10 mouse cellular contexts compared by ENCODE assay signal in genomic region chr2:3683751-3684229, GRCm38 (mm10).
A peak's percentile ranks its signal among the peaks of the same experiment; 100 is the strongest.
DNase-seq lines count a peak whose midpoint lies in the region; ATAC-seq and TF ChIP-seq lines count a peak whose summit lies in the region.
"Had no signal": no experiment of that assay in that cellular context is flagged by ENCODE, and none has a peak within 500 bp of the region (broad histone marks: within the 10 kb centered on the region; RNA-seq: fewer than 3 reads in every experiment).

No protein-coding gene starts in this region.

- no peak for TF ChIP-seq POLR2A in cerebellum, adult 2 months (IDR thresholded peaks at IDR 0.05; ENCODE audit: borderline replicate concordance, insufficient read depth, low read length)

- H3K4me2 ChIP-seq in limb, embryonic 11.5 days (ENCODE audit: low read depth, severe bottlenecking), result no peak overlapping the region
- H3K4me2 ChIP-seq in embryonic facial prominence, embryonic 15.5 days (replicated peaks), result no peak overlapping the region; the same call in 1 of the 2 replicates
- H3K4me2 ChIP-seq in neural tube, embryonic 14.5 days (ENCODE audit: low read depth, low read length), result no peak overlapping the region

- ATAC-seq in limb, embryonic 11.5 days (ENCODE audit: insufficient number of reproducible peaks, low FRiP score, low TSS enrichment, low read depth), result no peak
- ATAC-seq in embryonic facial prominence, embryonic 15.5 days (ENCODE audit: insufficient number of reproducible peaks, low FRiP score, low TSS enrichment, low read depth), result peak; percentile 78
- ATAC-seq in neural tube, embryonic 14.5 days (ENCODE audit: low read depth), result peak; percentile 63
- ATAC-seq: lung, postnatal 0 days had no signal

- no peaks in the 10 kb centered on the region for H3K9me3 ChIP-seq in limb, embryonic 11.5 days (ENCODE audit: control insufficient read depth, low read length)
- H3K9me3 ChIP-seq in limb, embryonic 10.5 days (replicated peaks), result no peaks in the 10 kb centered on the region
- no peaks in the 10 kb centered on the region for H3K9me3 ChIP-seq in embryonic facial prominence, embryonic 15.5 days (replicated peaks)
- H3K9me3 ChIP-seq in hindbrain, embryonic 10.5 days, result no peaks in the 10 kb centered on the region
- no peaks in the 10 kb centered on the region for H3K9me3 ChIP-seq in neural tube, embryonic 14.5 days (ENCODE audit: control insufficient read depth, low read length)

- H3K4me3 ChIP-seq in limb, embryonic 11.5 days (ENCODE audit: low read depth, low read length), result no peak overlapping the region
- H3K4me3 ChIP-seq in limb, embryonic 10.5 days, result no peak overlapping the region
- H3K4me3 ChIP-seq in embryonic facial prominence, embryonic 15.5 days (replicated peaks), result no peak overlapping the region
- no peak overlapping the region for H3K4me3 ChIP-seq in hindbrain, embryonic 10.5 days
- H3K4me3 ChIP-seq in neural tube, embryonic 14.5 days (ENCODE audit: low read depth, low read length), result no peak overlapping the region
- H3K4me3 ChIP-seq in cerebellum, adult 2 months (replicated peaks; ENCODE audit: insufficient read depth, low read depth, low read length), result no peak overlapping the region

- H3K36me3 ChIP-seq in limb, embryonic 11.5 days (ENCODE audit: control insufficient read depth, insufficient read depth, low read length), result no peaks in the 10 kb centered on the region
- no peaks in the 10 kb centered on the region for H3K36me3 ChIP-seq in limb, embryonic 10.5 days
- no peaks in the 10 kb centered on the region for H3K36me3 ChIP-seq in embryonic facial prominence, embryonic 15.5 days
- H3K36me3 ChIP-seq in hindbrain, embryonic 10.5 days, result no peaks in the 10 kb centered on the region
- no peaks in the 10 kb centered on the region for H3K36me3 ChIP-seq in neural tube, embryonic 14.5 days (ENCODE audit: control insufficient read depth, insufficient read depth, low read length)

- WGBS in limb, embryonic 11.5 days, result 50% methylated on average over 6 of the region's 6 CpGs
- WGBS in limb, embryonic 10.5 days, result 71% methylated on average over 6 of the region's 6 CpGs
- WGBS in embryonic facial prominence, embryonic 15.5 days, result 9% methylated on average over 6 of the region's 6 CpGs
- 45% methylated on average over 6 of the region's 6 CpGs for WGBS in hindbrain, embryonic 10.5 days
- WGBS in neural tube, embryonic 14.5 days, result 29% methylated on average over 6 of the region's 6 CpGs
- WGBS in cerebellum, adult 2 months, result 54% methylated on average over 6 of the region's 6 CpGs

- no peaks in the 10 kb centered on the region for H3K27me3 ChIP-seq in limb, embryonic 11.5 days (ENCODE audit: control insufficient read depth, insufficient read depth, low read length)
- no peaks in the 10 kb centered on the region for H3K27me3 ChIP-seq in limb, embryonic 10.5 days (ENCODE audit: low read depth, poor library complexity, severe bottlenecking)
- H3K27me3 ChIP-seq in embryonic facial prominence, embryonic 15.5 days, result no peaks in the 10 kb centered on the region
- no peaks in the 10 kb centered on the region for H3K27me3 ChIP-seq in hindbrain, embryonic 10.5 days (ENCODE audit: insufficient read depth, poor library complexity, severe bottlenecking)
- no peaks in the 10 kb centered on the region for H3K27me3 ChIP-seq in neural tube, embryonic 14.5 days (ENCODE audit: control insufficient read depth, insufficient read depth, low read length)
- no peaks in the 10 kb centered on the region for H3K27me3 ChIP-seq in cerebellum, adult 2 months (ENCODE audit: control insufficient read depth, insufficient read depth, low read length)

- no peak overlapping the region for H3K27ac ChIP-seq in limb, embryonic 11.5 days (replicated peaks; ENCODE audit: low read depth, low read length)
- H3K27ac ChIP-seq in limb, embryonic 10.5 days, result no peak overlapping the region
- H3K27ac ChIP-seq in embryonic facial prominence, embryonic 15.5 days (replicated peaks), result 0 out of 2 replicates have a peak overlapping the region, but pooled peaks have one; percentile 18
- peak overlapping the region; percentile 74 for H3K27ac ChIP-seq in hindbrain, embryonic 10.5 days
- peak overlapping the region; percentile 24; the same call in 1 of the 2 replicates for H3K27ac ChIP-seq in neural tube, embryonic 14.5 days (ENCODE audit: low read depth, low read length)
- no peak overlapping the region for H3K27ac ChIP-seq in cerebellum, adult 2 months (ENCODE audit: insufficient read depth, low read length)

- H3K9ac ChIP-seq in limb, embryonic 11.5 days (ENCODE audit: low read length), result no peak overlapping the region
- H3K9ac ChIP-seq in embryonic facial prominence, embryonic 15.5 days, result 0 out of 2 replicates have a peak overlapping the region, but pooled peaks have one; percentile 13
- H3K9ac ChIP-seq in neural tube, embryonic 14.5 days (replicated peaks; ENCODE audit: low read depth, low read length), result no peak overlapping the region

- TF ChIP-seq CTCF in cerebellum, adult 2 months (IDR thresholded peaks at IDR 0.05; ENCODE audit: borderline replicate concordance, insufficient read depth, low read depth, low read length), result no peak

- peak; percentile 25 for DNase-seq in limb, embryonic 11.5 days (ENCODE audit: low spot score)
- no peak for DNase-seq in limb, embryonic 10.5 days (ENCODE audit: low spot score)
- no peak for DNase-seq in hindbrain, embryonic 10.5 days (ENCODE audit: low spot score)
- DNase-seq in cerebellum, adult 9-11 months, result no peak
- DNase-seq in cerebellum, adult 2 months, result no peak
- no peak for DNase-seq in right cerebral cortex, postnatal 36 days (ENCODE audit: low spot score in 2 of 2)
- DNase-seq: right cerebral cortex, postnatal 25 days had no signal

- peaks cover 8% of the 10 kb centered on the region for H3K4me1 ChIP-seq in limb, embryonic 11.5 days (ENCODE audit: control insufficient read depth, insufficient read depth, low read length)
- H3K4me1 ChIP-seq in limb, embryonic 10.5 days, result peaks cover 17% of the 10 kb centered on the region
- peaks cover 21% of the 10 kb centered on the region for H3K4me1 ChIP-seq in embryonic facial prominence, embryonic 15.5 days
- peaks cover 18% of the 10 kb centered on the region for H3K4me1 ChIP-seq in hindbrain, embryonic 10.5 days (replicated peaks)
- H3K4me1 ChIP-seq in neural tube, embryonic 14.5 days (ENCODE audit: control insufficient read depth, insufficient read depth, low read length), result no peaks in the 10 kb centered on the region
- H3K4me1 ChIP-seq in cerebellum, adult 2 months (ENCODE audit: control insufficient read depth, insufficient read depth, low read length), result no peaks in the 10 kb centered on the region

Comparison
In these comparisons a context has a peak if more than half of its experiments do, and no peak if none do; other contexts are left out.
1. H3K27ac ChIP-seq: peak in embryonic facial prominence, embryonic 15.5 days (single experiment), hindbrain, embryonic 10.5 days (single experiment) and neural tube, embryonic 14.5 days (single experiment); none in limb, embryonic 11.5 days (single experiment), limb, embryonic 10.5 days (single experiment) and cerebellum, adult 2 months (single experiment).